Mouse (Mus musculus): ENCODE data around the gene Slc22a14. TPM values are rescaled to one million over a fixed set of nuclear protein-coding genes. Genes with fewer than 3 reads are reported as not detected.
"Not testable (repeated sequence)": the region's sequence is repeated elsewhere in the genome, so short reads cannot be mapped to it uniquely, and the experiment has no call there.

Slc22a14 gene
- polyA plus RNA-seq, 1 experiment from 2014 or later, result not detected

GRCm38 (mm10) chr9:119309067-119309466, 56.3 kb downstream of the Slc22a14 start:
- H3K4me1 ChIP-seq, result no peaks in the 10 kb centered on the region
- DNase-seq (ENCODE audit: low spot score), result no peak
- H3K4me3 ChIP-seq, result no peak overlapping the region
- H3K27ac ChIP-seq (replicated peaks), result no peak overlapping the region
- peaks cover 11% of the 10 kb centered on the region; the same call in 1 of the 2 replicates for H3K36me3 ChIP-seq
- 94% methylated on average over 1 of the region's 1 CpGs for WGBS
- H3K27me3 ChIP-seq (ENCODE audit: low read depth, poor library complexity, severe bottlenecking), result no peaks in the 10 kb centered on the region
- no peaks in the 10 kb centered on the region for H3K9me3 ChIP-seq (replicated peaks)

DNA sequence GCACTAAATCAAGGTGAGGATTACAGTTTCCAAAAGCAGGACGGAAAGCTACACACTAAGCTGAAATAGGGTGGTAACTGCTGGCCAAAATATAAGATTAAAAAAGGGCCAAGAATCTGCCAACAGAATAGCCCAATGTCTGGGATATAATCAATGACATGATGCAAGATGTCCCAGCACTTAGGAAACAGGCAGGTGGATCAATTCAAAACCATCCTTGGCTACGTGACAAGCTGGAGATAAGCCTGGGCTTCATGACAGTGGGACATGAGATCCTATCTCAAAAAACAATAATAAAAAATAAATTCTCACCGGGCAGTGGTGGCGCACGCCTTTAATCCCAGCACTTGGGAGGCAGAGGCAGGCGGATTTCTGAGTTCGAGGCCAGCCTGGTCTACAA, 59.5 kb downstream of the Slc22a14 start:
- H3K9me3 ChIP-seq (replicated peaks), result no peaks in the 10 kb centered on the region
- no peak for DNase-seq (ENCODE audit: low spot score)
- WGBS, result 94% methylated on average over 7 of the region's 7 CpGs
- no peak overlapping the region for H3K4me3 ChIP-seq
- H3K4me1 ChIP-seq, result no peaks in the 10 kb centered on the region
- no peak overlapping the region for H3K27ac ChIP-seq (replicated peaks)
- peaks cover 34% of the 10 kb centered on the region for H3K36me3 ChIP-seq
- no peaks in the 10 kb centered on the region for H3K27me3 ChIP-seq (ENCODE audit: low read depth, poor library complexity, severe bottlenecking)

DNA sequence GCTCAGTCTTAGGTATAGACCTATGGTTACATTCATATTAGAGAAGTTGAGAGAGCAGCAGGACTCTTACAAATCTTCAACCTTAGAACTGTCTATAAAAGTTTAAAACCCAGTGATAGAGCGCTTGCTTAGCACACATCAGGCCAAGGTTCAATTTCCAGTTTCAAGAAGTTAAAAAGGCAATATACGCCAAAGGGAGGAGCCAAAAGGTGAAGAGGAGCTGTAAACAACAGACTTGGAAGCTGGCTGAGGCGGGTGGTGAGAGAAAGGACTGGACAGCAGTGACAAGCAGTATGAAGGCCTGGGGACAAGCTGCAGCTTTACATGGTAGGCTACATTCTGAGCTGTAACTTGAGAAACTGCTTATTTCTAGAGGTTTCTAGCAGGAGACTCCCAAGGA, 66.8 kb downstream of the Slc22a14 start:
- 92% methylated on average over 3 of the region's 3 CpGs for WGBS
- no peak for DNase-seq (ENCODE audit: low spot score)
- Histone ChIP-seq H3K9me3 (replicated peaks) (no peaks in the 10 kb centered on the region), H3K4me3 (no peak overlapping the region), H3K27me3 (ENCODE audit: low read depth, poor library complexity, severe bottlenecking) (no peaks in the 10 kb centered on the region), H3K27ac (replicated peaks) (no peak overlapping the region), H3K4me1 (no peaks in the 10 kb centered on the region), H3K36me3 (peaks cover 40% of the 10 kb centered on the region)

GRCm38 (mm10) chr9:119297696-119298095, 67.7 kb downstream of the Slc22a14 start:
- 87% methylated on average over 6 of the region's 6 CpGs for WGBS
- no peaks in the 10 kb centered on the region for H3K4me1 ChIP-seq
- H3K36me3 ChIP-seq, result peaks cover 37% of the 10 kb centered on the region
- no peaks in the 10 kb centered on the region for H3K27me3 ChIP-seq (ENCODE audit: low read depth, poor library complexity, severe bottlenecking)
- DNase-seq (ENCODE audit: low spot score), result no peak
- H3K4me3 ChIP-seq, result no peak overlapping the region
- no peaks in the 10 kb centered on the region for H3K9me3 ChIP-seq (replicated peaks)
- no peak overlapping the region for H3K27ac ChIP-seq (replicated peaks)

DNA sequence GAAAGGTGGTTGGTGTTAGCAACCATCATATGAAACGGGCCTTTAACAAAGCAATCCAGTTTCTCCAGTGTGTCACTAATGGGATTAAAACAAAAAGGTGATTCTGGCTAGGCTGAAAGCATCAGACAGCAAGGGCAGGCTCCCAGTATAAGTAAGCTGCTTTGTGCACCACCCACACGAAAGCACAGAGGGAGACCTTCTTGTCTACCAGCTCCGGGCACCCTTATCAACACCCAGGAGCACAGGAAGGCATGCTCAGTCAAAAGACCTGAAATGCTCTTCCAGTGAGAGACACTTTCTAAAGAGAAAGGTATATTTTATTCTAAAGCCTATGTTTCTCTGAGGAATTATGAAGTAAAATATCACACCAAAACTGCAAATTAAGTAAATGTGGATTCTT, 74.6 kb downstream of the Slc22a14 start:
- no peak for DNase-seq (ENCODE audit: low spot score)
- no peak overlapping the region for H3K4me3 ChIP-seq
- no peak overlapping the region for H3K27ac ChIP-seq (replicated peaks)
- H3K36me3 ChIP-seq, result peaks cover 43% of the 10 kb centered on the region
- H3K9me3 ChIP-seq (replicated peaks), result no peaks in the 10 kb centered on the region
- 88% methylated on average over 3 of the region's 3 CpGs for WGBS
- no peaks in the 10 kb centered on the region for H3K4me1 ChIP-seq
- no peaks in the 10 kb centered on the region for H3K27me3 ChIP-seq (ENCODE audit: low read depth, poor library complexity, severe bottlenecking)

- Histone ChIP-seq H3K27me3 (ENCODE audit: low read depth, poor library complexity, severe bottlenecking) (no peaks in the 10 kb centered on the region), H3K4me1 (no peaks in the 10 kb centered on the region), H3K4me3 (no peak overlapping the region), H3K27ac (replicated peaks) (no peak overlapping the region), H3K36me3 (peaks cover 71% of the 10 kb centered on the region), H3K9me3 (replicated peaks) (no peaks in the 10 kb centered on the region)
- DNase-seq (ENCODE audit: low spot score), result no peak
- 92% methylated on average over 5 of the region's 5 CpGs for WGBS
Observed at GRCm38 (mm10) chr9:119280894-119281682, 84.3 kb downstream of the Slc22a14 start.

DNA sequence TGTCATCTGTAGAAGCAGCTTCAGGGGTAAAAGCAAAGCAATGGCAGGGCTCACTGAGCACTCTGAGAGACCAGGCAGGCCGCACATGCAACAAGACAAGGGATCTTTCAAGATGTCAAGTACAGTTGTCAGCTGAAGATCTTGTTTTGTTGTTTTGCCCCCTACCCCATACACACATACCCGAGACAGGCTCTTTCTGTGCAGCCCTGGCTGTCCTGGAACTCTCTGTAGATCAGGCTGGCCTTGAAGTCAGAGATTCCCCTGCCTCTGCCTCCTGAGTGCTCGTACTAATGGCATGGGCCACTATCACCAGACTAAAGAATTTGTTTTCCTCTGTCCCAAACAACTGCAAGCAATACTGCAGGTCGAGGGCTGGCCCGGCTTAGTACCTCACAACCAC, 87.3 kb downstream of the Slc22a14 start:
- H3K36me3 ChIP-seq, result peaks cover 53% of the 10 kb centered on the region

GRCm38 (mm10) chr9:119276321-119276720, 89.0 kb downstream of the Slc22a14 start:
- WGBS, result 89% methylated on average over 7 of the region's 7 CpGs
- H3K27ac ChIP-seq (replicated peaks), result no peak overlapping the region
- no peak for DNase-seq (ENCODE audit: low spot score)

More for the DNA sequence above, 87.3 kb downstream of the Slc22a14 start:
- 94% methylated on average over 5 of the region's 5 CpGs for WGBS
- Histone ChIP-seq H3K27me3 (ENCODE audit: low read depth, poor library complexity, severe bottlenecking) (no peaks in the 10 kb centered on the region), H3K4me1 (no peaks in the 10 kb centered on the region), H3K9me3 (replicated peaks) (no peaks in the 10 kb centered on the region), H3K27ac (replicated peaks) (no peak overlapping the region), H3K4me3 (no peak overlapping the region)
- no peak for DNase-seq (ENCODE audit: low spot score)

GRCm38 (mm10) chr9:119274814-119275213, 90.5 kb downstream of the Slc22a14 start:
- H3K4me3 ChIP-seq, H3K4me1 ChIP-seq: not testable (repeated sequence)
- WGBS, result 98% methylated on average over 5 of the region's 5 CpGs

More at GRCm38 (mm10) chr9:119276321-119276720, 89.0 kb downstream of the Slc22a14 start:
- Histone ChIP-seq H3K27me3 (ENCODE audit: low read depth, poor library complexity, severe bottlenecking) (no peaks in the 10 kb centered on the region), H3K4me3 (no peak overlapping the region), H3K9me3 (replicated peaks) (no peaks in the 10 kb centered on the region), H3K4me1 (no peaks in the 10 kb centered on the region), H3K36me3 (peaks cover 41% of the 10 kb centered on the region)

GRCm38 (mm10) chr9:119271496-119271895, 93.9 kb downstream of the Slc22a14 start:
- Histone ChIP-seq H3K27me3 (ENCODE audit: low read depth, poor library complexity, severe bottlenecking) (no peaks in the 10 kb centered on the region), H3K27ac (replicated peaks) (no peak overlapping the region), H3K36me3 (peaks cover 40% of the 10 kb centered on the region), H3K4me3 (no peak overlapping the region), H3K9me3 (replicated peaks) (no peaks in the 10 kb centered on the region), H3K4me1 (no peaks in the 10 kb centered on the region)
- WGBS, result 88% methylated on average over 4 of the region's 4 CpGs
- no peak for DNase-seq (ENCODE audit: low spot score)

More at GRCm38 (mm10) chr9:119274814-119275213, 90.5 kb downstream of the Slc22a14 start:
- not testable (repeated sequence) for H3K9me3 ChIP-seq (replicated peaks); H3K27me3 ChIP-seq (ENCODE audit: low read depth, poor library complexity, severe bottlenecking); H3K27ac ChIP-seq (replicated peaks); DNase-seq (ENCODE audit: low spot score)
- H3K36me3 ChIP-seq, result peaks cover 33% of the 10 kb centered on the region

DNA sequence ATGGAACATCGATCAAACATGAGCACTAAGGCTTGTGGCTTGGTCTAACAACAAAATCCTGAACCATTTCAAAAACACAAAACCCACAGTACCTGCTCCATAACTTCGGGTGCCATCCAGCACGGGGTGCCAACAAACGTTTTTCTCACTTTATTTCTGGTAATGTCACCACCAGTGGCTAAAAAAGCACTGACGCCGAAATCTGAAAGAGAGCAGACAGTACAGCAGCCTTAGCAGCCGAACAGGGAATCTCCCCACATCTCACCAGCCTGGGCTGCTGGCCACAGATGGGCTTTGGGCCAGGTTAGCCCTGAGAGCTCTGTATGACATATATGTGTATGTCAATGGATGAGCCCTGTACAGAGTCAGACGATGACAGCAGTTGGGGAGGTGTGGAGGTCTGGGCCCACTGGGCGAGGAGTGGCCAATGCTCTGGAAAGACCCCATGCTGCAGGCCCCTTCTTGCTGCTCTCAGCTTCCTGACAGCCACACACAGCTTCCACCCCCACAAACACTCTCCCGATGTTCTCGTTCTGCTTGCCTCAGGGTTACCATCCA, 96.7 kb downstream of the Slc22a14 start:
- no peak overlapping the region for H3K27ac ChIP-seq (replicated peaks)
- H3K27me3 ChIP-seq (ENCODE audit: low read depth, poor library complexity, severe bottlenecking), result no peaks in the 10 kb centered on the region
- H3K36me3 ChIP-seq, result peaks cover 59% of the 10 kb centered on the region
- no peak for DNase-seq (ENCODE audit: low spot score)
- 94% methylated on average over 11 of the region's 11 CpGs for WGBS
- no peak overlapping the region for H3K4me3 ChIP-seq
- H3K9me3 ChIP-seq (replicated peaks), result no peaks in the 10 kb centered on the region
- H3K4me1 ChIP-seq, result no peaks in the 10 kb centered on the region

GRCm38 (mm10) chr9:119268120-119268519, 97.2 kb downstream of the Slc22a14 start:
- H3K4me3 ChIP-seq, result no peak overlapping the region
- no peak for DNase-seq (ENCODE audit: low spot score)
- H3K4me1 ChIP-seq, result no peaks in the 10 kb centered on the region
- H3K27me3 ChIP-seq (ENCODE audit: low read depth, poor library complexity, severe bottlenecking), result no peaks in the 10 kb centered on the region
- H3K27ac ChIP-seq (replicated peaks), result no peak overlapping the region
- H3K9me3 ChIP-seq (replicated peaks), result no peaks in the 10 kb centered on the region
- WGBS, result over 99% methylated on average over 6 of the region's 6 CpGs
- H3K36me3 ChIP-seq, result peaks cover 62% of the 10 kb centered on the region

GRCm38 (mm10) chr9:119266121-119266395, 99.3 kb downstream of the Slc22a14 start:
- not testable (repeated sequence) for H3K4me3 ChIP-seq; H3K4me1 ChIP-seq; DNase-seq (ENCODE audit: low spot score); H3K9me3 ChIP-seq (replicated peaks); H3K27me3 ChIP-seq (ENCODE audit: low read depth, poor library complexity, severe bottlenecking); H3K27ac ChIP-seq (replicated peaks)
- H3K36me3 ChIP-seq, result peaks cover 76% of the 10 kb centered on the region
- WGBS, result 92% methylated on average over 5 of the region's 5 CpGs
